18 mouse cellular contexts compared by ENCODE assay signal in the genomic region with DNA sequence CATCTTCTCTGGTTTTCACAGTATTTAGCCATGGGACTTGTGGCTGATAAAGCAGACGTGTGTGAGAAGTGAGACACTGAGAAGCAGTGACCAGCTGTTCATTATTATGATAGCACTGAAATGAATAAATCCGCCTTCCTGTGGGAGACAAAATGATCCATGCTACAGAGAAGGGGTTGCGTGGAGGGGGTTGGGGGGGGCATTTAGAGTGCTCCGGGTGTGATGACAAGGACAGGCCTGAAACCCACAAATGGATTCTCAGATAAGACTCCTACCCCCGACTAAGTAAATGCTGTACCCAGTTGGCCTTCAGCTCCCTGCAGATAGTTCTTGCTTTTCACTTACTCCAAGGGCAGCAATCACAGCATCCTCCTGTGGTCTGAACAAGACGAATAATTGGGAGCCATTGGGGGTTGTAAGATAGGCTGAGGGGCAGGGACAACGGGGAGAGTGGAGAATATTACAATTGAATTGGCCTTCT.
A peak's percentile ranks its signal among the peaks of the same experiment; 100 is the strongest.
DNase-seq lines count a peak whose midpoint lies in the region; ATAC-seq lines count a peak whose summit lies in the region.
"Had no signal": no experiment of that assay in that cellular context is flagged by ENCODE, and none has a peak within 500 bp of the region (broad histone marks: within the 10 kb centered on the region; RNA-seq: fewer than 3 reads in every experiment).

No protein-coding gene starts in this region.

- no peak overlapping the region for H3K4me3 ChIP-seq in midbrain, embryonic 11.5 days (ENCODE audit: low read depth, low read length)
- no peak overlapping the region for H3K4me3 ChIP-seq in midbrain, embryonic 10.5 days
- H3K4me3 ChIP-seq in forebrain, embryonic 16.5 days (replicated peaks; ENCODE audit: low read length): no peak overlapping the region
- H3K4me3 ChIP-seq in midbrain, embryonic 14.5 days (replicated peaks; ENCODE audit: low read depth, low read length): no peak overlapping the region
- H3K4me3 ChIP-seq: heart, embryonic 10.5 days; kidney, embryonic 15.5 days had no signal

- H3K36me3 ChIP-seq in midbrain, embryonic 11.5 days (ENCODE audit: control insufficient read depth, insufficient read depth, low read length): no peaks in the 10 kb centered on the region
- no peaks in the 10 kb centered on the region for H3K36me3 ChIP-seq in midbrain, embryonic 10.5 days
- no peaks in the 10 kb centered on the region for H3K36me3 ChIP-seq in forebrain, embryonic 16.5 days (ENCODE audit: control insufficient read depth, insufficient read depth)
- no peaks in the 10 kb centered on the region for H3K36me3 ChIP-seq in midbrain, embryonic 14.5 days (ENCODE audit: control insufficient read depth, insufficient read depth, low read length)
- H3K36me3 ChIP-seq: heart, embryonic 10.5 days; kidney, embryonic 15.5 days had no signal

- no peak for DNase-seq in midbrain, embryonic 11.5 days (ENCODE audit: low spot score, missing footprints)
- no peak for DNase-seq in midbrain, embryonic 10.5 days (ENCODE audit: low spot score)
- DNase-seq in midbrain, embryonic 14.5 days: peak; percentile 42
- DNase-seq in kidney, adult 18-20 months: no peak
- DNase-seq in right cerebral cortex, postnatal 4 days: no peak
- DNase-seq in gastrocnemius, postnatal 10 days: no peak
- DNase-seq: cerebellum, postnatal 10 days; gastrocnemius, postnatal 25 days; heart, postnatal 14 days; left cerebral cortex, postnatal 4 days; lung, adult 18-20 months; right cerebral cortex, adult 18-20 months; thymus, adult 2 months had no signal

- no peak overlapping the region for H3K9ac ChIP-seq in midbrain, embryonic 11.5 days (ENCODE audit: low read length)
- H3K9ac ChIP-seq in forebrain, embryonic 16.5 days (replicated peaks; ENCODE audit: low read depth, low read length): no peak overlapping the region
- H3K9ac ChIP-seq in midbrain, embryonic 14.5 days (replicated peaks; ENCODE audit: low read length): no peak overlapping the region
- H3K9ac ChIP-seq: kidney, embryonic 15.5 days had no signal

- H3K27ac ChIP-seq in midbrain, embryonic 11.5 days (ENCODE audit: low read depth, low read length): no peak overlapping the region
- no peak overlapping the region for H3K27ac ChIP-seq in midbrain, embryonic 10.5 days (replicated peaks)
- no peak overlapping the region for H3K27ac ChIP-seq in forebrain, embryonic 16.5 days (ENCODE audit: low read length)
- H3K27ac ChIP-seq in midbrain, embryonic 14.5 days (replicated peaks; ENCODE audit: low read depth, low read length): peak overlapping the region; percentile 32; the same call in 1 of the 2 replicates
- H3K27ac ChIP-seq: heart, embryonic 10.5 days; kidney, embryonic 15.5 days had no signal

- no peaks in the 10 kb centered on the region for H3K4me1 ChIP-seq in midbrain, embryonic 11.5 days (ENCODE audit: control insufficient read depth, insufficient read depth, low read length)
- H3K4me1 ChIP-seq in midbrain, embryonic 10.5 days: no peaks in the 10 kb centered on the region
- no peaks in the 10 kb centered on the region for H3K4me1 ChIP-seq in forebrain, embryonic 16.5 days (replicated peaks; ENCODE audit: control insufficient read depth, insufficient read depth, low read length)
- peaks cover 6% of the 10 kb centered on the region; the same call in 1 of the 2 replicates for H3K4me1 ChIP-seq in midbrain, embryonic 14.5 days (ENCODE audit: control insufficient read depth, insufficient read depth, low read length)
- H3K4me1 ChIP-seq: heart, embryonic 10.5 days; kidney, embryonic 15.5 days had no signal

- no peaks in the 10 kb centered on the region for H3K9me3 ChIP-seq in midbrain, embryonic 11.5 days (ENCODE audit: control insufficient read depth, low read length)
- H3K9me3 ChIP-seq in midbrain, embryonic 10.5 days (replicated peaks): no peaks in the 10 kb centered on the region
- no peaks in the 10 kb centered on the region for H3K9me3 ChIP-seq in forebrain, embryonic 16.5 days (ENCODE audit: control insufficient read depth, low read length)
- no peaks in the 10 kb centered on the region for H3K9me3 ChIP-seq in midbrain, embryonic 14.5 days (ENCODE audit: control insufficient read depth, low read length)
- H3K9me3 ChIP-seq: heart, embryonic 10.5 days; kidney, embryonic 15.5 days had no signal

- WGBS in midbrain, embryonic 11.5 days: 59% methylated on average over 7 of the region's 7 CpGs
- 66% methylated on average over 7 of the region's 7 CpGs for WGBS in midbrain, embryonic 10.5 days
- 57% methylated on average over 7 of the region's 7 CpGs for WGBS in forebrain, embryonic 16.5 days
- 27% methylated on average over 7 of the region's 7 CpGs for WGBS in midbrain, embryonic 14.5 days

- no peaks in the 10 kb centered on the region for H3K27me3 ChIP-seq in midbrain, embryonic 11.5 days (ENCODE audit: control insufficient read depth, insufficient read depth, low read length)
- H3K27me3 ChIP-seq in midbrain, embryonic 10.5 days (ENCODE audit: low read depth, poor library complexity, severe bottlenecking): no peaks in the 10 kb centered on the region
- H3K27me3 ChIP-seq in forebrain, embryonic 16.5 days (replicated peaks; ENCODE audit: control insufficient read depth, insufficient read depth, low read length): no peaks in the 10 kb centered on the region
- H3K27me3 ChIP-seq in midbrain, embryonic 14.5 days (ENCODE audit: control insufficient read depth, insufficient read depth, low read length): no peaks in the 10 kb centered on the region
- H3K27me3 ChIP-seq: kidney, embryonic 15.5 days had no signal

- peak; percentile 63 for ATAC-seq in midbrain, embryonic 11.5 days (ENCODE audit: low FRiP score)
- 0 out of 2 replicates have a peak, but pooled peaks have one; percentile 54 for ATAC-seq in forebrain, embryonic 16.5 days
- ATAC-seq in midbrain, embryonic 14.5 days (ENCODE audit: low FRiP score, low TSS enrichment): peak; percentile 63
- ATAC-seq: activated CD4-positive, CD25-positive, alpha-beta regulatory T cell, adult 4 months; Patski had no signal

- H3K4me2 ChIP-seq in midbrain, embryonic 11.5 days: no peak overlapping the region
- no peak overlapping the region for H3K4me2 ChIP-seq in forebrain, embryonic 16.5 days (ENCODE audit: low read length)
- no peak overlapping the region for H3K4me2 ChIP-seq in midbrain, embryonic 14.5 days (ENCODE audit: low read length)
- H3K4me2 ChIP-seq: kidney, embryonic 15.5 days had no signal
